Mouse (Mus musculus) embryonic facial prominence, embryonic 14.5 days (tissue): ENCODE results near the gene Dand5. TPM values are rescaled to one million over a fixed set of nuclear protein-coding genes. Genes with fewer than 3 reads are reported as not detected.

Source experiments
- ATAC-seq: fragments of 200-750 bp; cut with Nextera tagmentation; 2 replicates; pipeline ENCODE4 v1.8.0; 2017; ENCODE audit warnings: low read depth, moderate number of reproducible peaks, moderate TSS enrichment
- DNase-seq: peaks from one replicate; pipeline ENCODE4 v3.0.0-alpha.2; 2015; ENCODE audit warnings: low spot score
- H3K27ac ChIP-seq: fragments of 300-500 bp; sonication (generic); replicated peaks from 2 replicates; pipeline ENCODE4 v1.5.1; 2014; ENCODE audit warnings: low read depth, mild to moderate bottlenecking, low read length, moderate library complexity
- H3K27me3 ChIP-seq: fragments of 300-500 bp; sonication (generic); replicated peaks from 2 replicates; pipeline ENCODE4 v1.6.1; 2014; ENCODE audit warnings: low read length; ENCODE audit not compliant: control insufficient read depth, insufficient read depth
- H3K36me3 ChIP-seq: fragments of 300-500 bp; sonication (generic); 2 replicates; pipeline ENCODE4 v1.6.1; 2014; ENCODE audit warnings: low read length, mixed read lengths; ENCODE audit not compliant: control insufficient read depth, insufficient read depth
- H3K4me1 ChIP-seq: fragments of 300-500 bp; sonication (generic); 2 replicates; pipeline ENCODE4 v1.6.1; 2014; ENCODE audit warnings: antibody characterized with exemption, low read length; ENCODE audit not compliant: control insufficient read depth, insufficient read depth
- H3K4me2 ChIP-seq: fragments of 300-500 bp; sonication (generic); 2 replicates; pipeline ENCODE4 v1.6.1; 2014; ENCODE audit warnings: low read depth, mild to moderate bottlenecking, low read length, moderate library complexity, mixed read lengths
- H3K4me3 ChIP-seq: fragments of 300-500 bp; sonication (generic); 2 replicates; pipeline ENCODE4 v1.5.1; 2014; ENCODE audit warnings: low read depth, mild to moderate bottlenecking, low read length
- H3K9ac ChIP-seq: fragments of 300-500 bp; sonication (generic); 2 replicates; pipeline ENCODE4 v1.6.1; 2014; ENCODE audit warnings: low read depth, mild to moderate bottlenecking, low read length, moderate library complexity, mixed read lengths
- H3K9me3 ChIP-seq: fragments of 300-500 bp; sonication (generic); 2 replicates; pipeline ENCODE4 v1.6.1; 2016; ENCODE audit warnings: low read length; ENCODE audit not compliant: control insufficient read depth
- WGBS: fragments of 180-500 bp; shearing (Covaris S2); extraction: QIAGEN DNeasy Blood & Tissue Kit; methylation state at CpG from one replicate; pipeline ENCODE4 v1.1.7; 2014; 5-methylcytosine and 5-hydroxymethylcytosine counted together
- microRNA-seq: library from miRNA; unstranded; fragments of <30 nt; microRNA quantifications from one replicate; pipeline ENCODE4, GENCODE M21; 2016; ENCODE audit warnings: borderline number of aligned reads
- polyA plus RNA-seq: library from polyadenylated mRNA; unstranded; fragments of >200 nt; fragmentation: Nextera tagmentation; extraction: Ambion mirVana; gene quantifications from 2 replicates; pipeline ENCODE4 v1.2.1, GENCODE M21; 2014

Gene Dand5
- polyA plus RNA-seq, 1 experiment from 2014 or later: 5.8 TPM

GRCm38 (mm10) chr8:84765629-84766028, 57.0 kb downstream of the Dand5 start:
- H3K36me3 ChIP-seq: peaks cover 68% of the 10 kb centered on the region

More at GRCm38 (mm10) chr8:84765629-84766028, 57.0 kb downstream of the Dand5 start:
- Histone ChIP-seq H3K9ac (0 out of 2 replicates have a peak overlapping the region, but pooled peaks have one; percentile 25), H3K9me3 (no peaks in the 10 kb centered on the region), H3K27me3 (peaks cover 4% of the 10 kb centered on the region), H3K4me3 (no peak overlapping the region), H3K27ac (0 out of 2 replicates have a peak overlapping the region, but pooled peaks have one; percentile 28), H3K4me1 (peaks cover 18% of the 10 kb centered on the region), H3K4me2 (no peak overlapping the region; the same call in 1 of the 2 replicates)
- DNase-seq: no peak
- 22% methylated on average over 10 of the region's 10 CpGs for WGBS
- ATAC-seq: no peak

Small RNAs within 50 kb of the gene (microRNA-seq; reads per million reads assigned to microRNA genes)
- gene Mir7069: 1.7 reads per million, percentile 2 among the genes with 10 or more reads in this experiment

Other genes starting within 250 kb of the Dand5 start
- gene Ier2, start 160.0 kb downstream of the Dand5 start, polyA plus RNA-seq: 45.9 and 50.3 TPM in 2 replicates
- gene Trmt1, start 136.5 kb downstream of the Dand5 start, polyA plus RNA-seq: 55.8 and 73.2 TPM in 2 replicates
- gene Nacc1, start 135.0 kb downstream of the Dand5 start, polyA plus RNA-seq: 19.7 and 20.1 TPM in 2 replicates
- 5.8 and 6.8 TPM in 2 replicates for gene Lyl1, start 121.4 kb downstream of the Dand5 start, polyA plus RNA-seq
- 2.0 and 2.7 TPM in 2 replicates for gene G430095P16Rik, start 99.8 kb downstream of the Dand5 start, polyA plus RNA-seq
- gene Nfix, start 22.5 kb downstream of the Dand5 start, polyA plus RNA-seq: 64.0 and 67.4 TPM in 2 replicates
- gene Gadd45gip1, start 8.7 kb upstream of the Dand5 start, polyA plus RNA-seq: 41.3 and 41.5 TPM in 2 replicates
- 109 and 111 TPM in 2 replicates for gene Rad23a, start 17.8 kb upstream of the Dand5 start, polyA plus RNA-seq
- gene Calr, start 24.1 kb upstream of the Dand5 start, polyA plus RNA-seq: 805 and 891 TPM in 2 replicates
- 67.1 and 76.5 TPM in 2 replicates for gene Farsa, start 34.2 kb upstream of the Dand5 start, polyA plus RNA-seq
- gene Syce2, start 49.3 kb upstream of the Dand5 start, polyA plus RNA-seq: 68.5 and 71.8 TPM in 2 replicates
- 27.3 and 33.2 TPM in 2 replicates for gene Gcdh, start 71.1 kb upstream of the Dand5 start, polyA plus RNA-seq
- gene Klf1, start 79.1 kb upstream of the Dand5 start, polyA plus RNA-seq: 2.1 and 2.2 TPM in 2 replicates
- 10.1 and 11.5 TPM in 2 replicates for gene Dnase2a, start 85.7 kb upstream of the Dand5 start, polyA plus RNA-seq
- gene Mast1, start 114.5 kb upstream of the Dand5 start, polyA plus RNA-seq: 3.4 and 3.6 TPM in 2 replicates
- gene Rtbdn, start 124.2 kb upstream of the Dand5 start, polyA plus RNA-seq: 0.20 TPM in 1 of 2 replicates, not detected in the other
- not detected in 2 replicates for gene Gm49661, start 146.6 kb upstream of the Dand5 start, polyA plus RNA-seq
- gene Prdx2, start 146.8 kb upstream of the Dand5 start, polyA plus RNA-seq: 715 and 771 TPM in 2 replicates
- gene Rnaseh2a, start 146.9 kb upstream of the Dand5 start, polyA plus RNA-seq: 73.7 and 88.9 TPM in 2 replicates
- 16.8 and 18.4 TPM in 2 replicates for gene Junb, start 155.9 kb upstream of the Dand5 start, polyA plus RNA-seq
- 13.1 and 15.3 TPM in 2 replicates for gene Hook2, start 167.8 kb upstream of the Dand5 start, polyA plus RNA-seq
- 0.30 and 0.58 TPM in 2 replicates for gene Best2, start 191.7 kb upstream of the Dand5 start, polyA plus RNA-seq
- 97.3 and 101 TPM in 2 replicates for gene Asna1, start 202.5 kb upstream of the Dand5 start, polyA plus RNA-seq
- gene Trir, start 204.0 kb upstream of the Dand5 start, polyA plus RNA-seq: 127 and 133 TPM in 2 replicates
- gene Tnpo2, start 214.1 kb upstream of the Dand5 start, polyA plus RNA-seq: 22.9 and 24.8 TPM in 2 replicates
- gene Fbxw9, start 237.2 kb upstream of the Dand5 start, polyA plus RNA-seq: 20.9 and 25.8 TPM in 2 replicates
- 0.68 TPM in 1 of 2 replicates, not detected in the other for gene Gm5741, start 245.2 kb upstream of the Dand5 start, polyA plus RNA-seq
- gene Dhps, start 248.9 kb upstream of the Dand5 start, polyA plus RNA-seq: 44.0 and 49.5 TPM in 2 replicates